Mouse (Mus musculus) embryonic facial prominence, embryonic 14.5 days (tissue): ENCODE results near the gene Nbas. TPM values are rescaled to one million over a fixed set of nuclear protein-coding genes. Genes with fewer than 3 reads are reported as not detected.

Experiments used
- ATAC-seq: fragments of 200-750 bp; cut with Nextera tagmentation; 2 replicates; pipeline ENCODE4 v1.8.0; 2017; ENCODE audit warnings: low read depth, moderate number of reproducible peaks, moderate TSS enrichment
- DNase-seq: peaks from one replicate; pipeline ENCODE4 v3.0.0-alpha.2; 2015; ENCODE audit warnings: low spot score
- H3K27ac ChIP-seq: fragments of 300-500 bp; sonication (generic); replicated peaks from 2 replicates; pipeline ENCODE4 v1.5.1; 2014; ENCODE audit warnings: low read depth, mild to moderate bottlenecking, low read length, moderate library complexity
- H3K27me3 ChIP-seq: fragments of 300-500 bp; sonication (generic); replicated peaks from 2 replicates; pipeline ENCODE4 v1.6.1; 2014; ENCODE audit warnings: low read length; ENCODE audit not compliant: control insufficient read depth, insufficient read depth
- H3K36me3 ChIP-seq: fragments of 300-500 bp; sonication (generic); 2 replicates; pipeline ENCODE4 v1.6.1; 2014; ENCODE audit warnings: low read length, mixed read lengths; ENCODE audit not compliant: control insufficient read depth, insufficient read depth
- H3K4me1 ChIP-seq: fragments of 300-500 bp; sonication (generic); 2 replicates; pipeline ENCODE4 v1.6.1; 2014; ENCODE audit warnings: antibody characterized with exemption, low read length; ENCODE audit not compliant: control insufficient read depth, insufficient read depth
- H3K4me2 ChIP-seq: fragments of 300-500 bp; sonication (generic); 2 replicates; pipeline ENCODE4 v1.6.1; 2014; ENCODE audit warnings: low read depth, mild to moderate bottlenecking, low read length, moderate library complexity, mixed read lengths
- H3K4me3 ChIP-seq: fragments of 300-500 bp; sonication (generic); 2 replicates; pipeline ENCODE4 v1.5.1; 2014; ENCODE audit warnings: low read depth, mild to moderate bottlenecking, low read length
- H3K9ac ChIP-seq: fragments of 300-500 bp; sonication (generic); 2 replicates; pipeline ENCODE4 v1.6.1; 2014; ENCODE audit warnings: low read depth, mild to moderate bottlenecking, low read length, moderate library complexity, mixed read lengths
- H3K9me3 ChIP-seq: fragments of 300-500 bp; sonication (generic); 2 replicates; pipeline ENCODE4 v1.6.1; 2016; ENCODE audit warnings: low read length; ENCODE audit not compliant: control insufficient read depth
- WGBS: fragments of 180-500 bp; shearing (Covaris S2); extraction: QIAGEN DNeasy Blood & Tissue Kit; methylation state at CpG from one replicate; pipeline ENCODE4 v1.1.7; 2014; 5-methylcytosine and 5-hydroxymethylcytosine counted together
- polyA plus RNA-seq: library from polyadenylated mRNA; unstranded; fragments of >200 nt; fragmentation: Nextera tagmentation; extraction: Ambion mirVana; gene quantifications from 2 replicates; pipeline ENCODE4 v1.2.1, GENCODE M21; 2014

The Nbas gene
- polyA plus RNA-seq, 1 experiment from 2014 or later: 20.9 TPM

DNA sequence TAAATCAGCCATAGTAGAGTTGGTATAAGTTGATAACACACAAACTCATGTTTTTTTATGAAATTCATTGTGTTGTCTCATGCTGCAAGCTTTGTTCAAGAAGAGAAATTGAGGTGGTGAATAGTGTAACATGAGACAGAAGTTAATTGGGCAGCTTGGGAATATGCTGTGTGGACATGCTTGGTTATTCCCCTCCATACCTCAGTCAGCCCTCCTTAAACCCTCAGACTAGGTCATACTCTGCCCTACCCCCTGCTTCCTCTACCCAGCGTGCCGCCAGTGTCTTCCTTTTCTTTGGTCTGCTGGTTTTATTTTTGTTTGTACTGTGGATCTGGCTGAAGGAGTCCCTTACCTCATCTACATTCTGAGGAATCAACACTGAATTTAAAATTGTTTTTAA, 22.5 kb downstream of the Nbas start:
- no peak overlapping the region for H3K4me3 ChIP-seq
- no peak overlapping the region for H3K9ac ChIP-seq
- H3K27ac ChIP-seq: no peak overlapping the region
- H3K4me1 ChIP-seq: no peaks in the 10 kb centered on the region
- no peak for DNase-seq
- WGBS: 62% methylated on average over 2 of the region's 2 CpGs
- H3K4me2 ChIP-seq: no peak overlapping the region
- no peaks in the 10 kb centered on the region for H3K9me3 ChIP-seq
- peak; percentile 76; the same call in 1 of the 2 replicates for ATAC-seq
- H3K36me3 ChIP-seq: peaks cover 21% of the 10 kb centered on the region
- no peaks in the 10 kb centered on the region for H3K27me3 ChIP-seq

GRCm38 (mm10) chr12:13293421-13293881, 24.5 kb downstream of the Nbas start:
- H3K27ac ChIP-seq: no peak overlapping the region
- H3K4me2 ChIP-seq: no peak overlapping the region
- peak; percentile 48 for DNase-seq
- no peaks in the 10 kb centered on the region for H3K4me1 ChIP-seq
- no peaks in the 10 kb centered on the region for H3K9me3 ChIP-seq
- 44% methylated on average over 3 of the region's 3 CpGs for WGBS
- ATAC-seq: peak; percentile 68; the same call in 1 of the 2 replicates
- H3K27me3 ChIP-seq: no peaks in the 10 kb centered on the region
- no peak overlapping the region for H3K4me3 ChIP-seq
- H3K9ac ChIP-seq: no peak overlapping the region
- H3K36me3 ChIP-seq: peaks cover 13% of the 10 kb centered on the region

DNA sequence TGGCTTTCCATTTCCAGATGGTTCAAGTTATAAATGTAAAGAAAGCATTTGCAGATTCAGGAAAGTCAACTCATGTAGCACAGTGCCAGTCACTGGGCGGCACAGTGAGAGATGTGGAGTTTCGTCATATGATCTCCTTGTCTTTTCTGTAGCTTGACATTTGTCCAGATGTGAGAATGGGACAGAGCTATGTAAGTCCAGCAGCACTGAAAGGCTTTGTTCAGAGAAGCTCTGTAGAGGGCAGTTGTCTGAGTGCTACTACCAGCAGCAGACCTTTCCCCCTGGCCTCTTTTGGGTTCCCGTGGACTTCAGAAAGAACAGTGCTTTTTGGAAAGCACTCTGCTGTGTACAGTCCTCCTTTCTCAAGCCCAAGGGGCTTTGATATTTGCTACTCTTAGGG, 34.1 kb downstream of the Nbas start:
- H3K9me3 ChIP-seq: no peaks in the 10 kb centered on the region
- peak; percentile 24 for DNase-seq
- H3K27me3 ChIP-seq: no peaks in the 10 kb centered on the region
- H3K4me3 ChIP-seq: no peak overlapping the region
- no peak overlapping the region for H3K4me2 ChIP-seq
- no peak overlapping the region for H3K9ac ChIP-seq
- no peaks in the 10 kb centered on the region for H3K4me1 ChIP-seq
- H3K27ac ChIP-seq: 0 out of 2 replicates have a peak overlapping the region, but pooled peaks have one; percentile 1
- no peak for ATAC-seq
- 37% methylated on average over 3 of the region's 3 CpGs for WGBS
- peaks cover 14% of the 10 kb centered on the region; the same call in 1 of the 2 replicates for H3K36me3 ChIP-seq

- WGBS: 94% methylated on average over 2 of the region's 2 CpGs
- ATAC-seq: no peak
- Histone ChIP-seq H3K27ac (no peak overlapping the region), H3K9me3 (no peaks in the 10 kb centered on the region), H3K4me3 (no peak overlapping the region), H3K36me3 (peaks cover 29% of the 10 kb centered on the region; the same call in 1 of the 2 replicates), H3K27me3 (no peaks in the 10 kb centered on the region), H3K4me2 (no peak overlapping the region), H3K9ac (no peak overlapping the region), H3K4me1 (no peaks in the 10 kb centered on the region)
- no peak for DNase-seq
Measured at GRCm38 (mm10) chr12:13313966-13314365, 45.0 kb downstream of the Nbas start.

GRCm38 (mm10) chr12:13314384-13314783, 45.5 kb downstream of the Nbas start:
- no peak for DNase-seq
- peaks cover 29% of the 10 kb centered on the region; the same call in 1 of the 2 replicates for H3K36me3 ChIP-seq
- WGBS: 85% methylated on average over 3 of the region's 3 CpGs
- no peaks in the 10 kb centered on the region for H3K9me3 ChIP-seq
- no peak overlapping the region for H3K4me3 ChIP-seq
- no peaks in the 10 kb centered on the region for H3K4me1 ChIP-seq
- H3K9ac ChIP-seq: no peak overlapping the region
- H3K27me3 ChIP-seq: no peaks in the 10 kb centered on the region
- no peak for ATAC-seq
- H3K4me2 ChIP-seq: no peak overlapping the region
- H3K27ac ChIP-seq: no peak overlapping the region

DNA sequence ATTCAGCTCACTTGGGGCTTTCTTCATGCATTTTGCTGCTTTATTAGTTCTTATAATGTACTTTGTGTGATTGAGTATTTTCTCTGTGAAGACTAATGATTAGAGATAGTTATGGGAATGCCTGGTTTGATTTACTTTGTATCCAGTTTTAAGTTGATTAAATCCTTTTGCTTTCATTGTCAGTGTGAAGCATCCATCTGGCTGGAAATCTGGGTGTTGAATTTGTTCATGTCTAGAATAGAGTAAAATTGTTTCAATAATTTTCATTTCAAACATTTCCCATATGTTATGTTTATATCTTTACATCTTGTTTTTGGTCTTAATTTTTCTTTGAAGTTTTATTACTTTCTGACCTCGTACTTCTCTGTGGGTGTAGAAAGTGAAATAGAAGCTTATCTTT, 46.1 kb downstream of the Nbas start:
- H3K4me1 ChIP-seq: no peaks in the 10 kb centered on the region
- ATAC-seq (no peak), DNase-seq (no peak)
- H3K36me3 ChIP-seq: peaks cover 25% of the 10 kb centered on the region; the same call in 1 of the 2 replicates
- H3K27me3 ChIP-seq: no peaks in the 10 kb centered on the region
- H3K9me3 ChIP-seq: no peaks in the 10 kb centered on the region
- no peak overlapping the region for H3K27ac ChIP-seq
- H3K4me2 ChIP-seq: no peak overlapping the region
- WGBS: 81% methylated on average over 1 of the region's 1 CpGs
- H3K9ac ChIP-seq: no peak overlapping the region
- no peak overlapping the region for H3K4me3 ChIP-seq

DNA sequence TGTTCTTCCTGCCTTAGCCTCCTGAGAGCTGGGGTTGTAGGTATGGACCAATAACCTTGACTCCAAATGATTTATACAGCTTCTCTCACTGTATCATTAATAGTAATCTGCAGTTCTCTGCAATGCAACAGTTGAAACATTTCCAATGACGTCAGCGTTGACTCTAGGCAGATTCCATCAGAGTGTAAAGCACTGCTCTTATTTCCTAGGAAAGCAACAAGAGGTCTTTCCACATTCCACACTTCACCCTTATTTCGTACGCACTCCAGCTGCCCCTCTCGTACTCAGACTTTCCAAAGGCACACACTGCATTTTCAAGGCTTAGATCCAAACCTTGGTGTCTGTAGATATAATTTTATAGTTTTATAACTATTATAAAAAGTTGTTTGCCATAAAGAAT, 73.6 kb downstream of the Nbas start:
- no peak for DNase-seq
- 82% methylated on average over 5 of the region's 5 CpGs for WGBS
- H3K9me3 ChIP-seq: no peaks in the 10 kb centered on the region

DNA sequence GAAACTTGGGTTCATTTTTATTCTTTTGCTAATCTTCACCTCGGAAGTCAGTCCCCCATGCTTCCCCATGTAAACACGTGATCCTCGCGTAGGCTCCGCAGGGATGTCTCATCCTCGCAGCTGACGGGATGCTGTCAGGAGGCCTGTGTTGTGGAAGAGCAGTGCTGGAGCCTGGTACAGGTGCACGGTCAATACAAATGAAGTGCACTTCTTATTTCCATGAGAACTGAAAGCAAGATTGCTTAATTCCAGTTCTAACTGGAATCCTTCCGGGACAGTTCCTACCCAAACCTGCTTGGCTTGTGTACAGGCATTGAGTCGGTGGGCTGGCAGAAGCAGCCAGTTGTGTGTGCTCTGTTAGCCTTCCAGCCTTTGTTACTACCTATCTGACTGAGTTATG, 87.3 kb downstream of the Nbas start:
- Histone ChIP-seq H3K27ac (no peak overlapping the region), H3K36me3 (peaks cover 27% of the 10 kb centered on the region), H3K4me2 (no peak overlapping the region), H3K4me3 (no peak overlapping the region), H3K9me3 (no peaks in the 10 kb centered on the region), H3K9ac (no peak overlapping the region), H3K27me3 (no peaks in the 10 kb centered on the region), H3K4me1 (no peaks in the 10 kb centered on the region)
- ATAC-seq: no peak
- no peak for DNase-seq
- 91% methylated on average over 10 of the region's 10 CpGs for WGBS

More for the DNA sequence above, 73.6 kb downstream of the Nbas start:
- Histone ChIP-seq H3K4me3 (no peak overlapping the region), H3K4me2 (no peak overlapping the region), H3K9ac (no peak overlapping the region), H3K27me3 (no peaks in the 10 kb centered on the region), H3K4me1 (no peaks in the 10 kb centered on the region), H3K36me3 (peaks cover 23% of the 10 kb centered on the region; the same call in 1 of the 2 replicates), H3K27ac (no peak overlapping the region)
- ATAC-seq: no peak

DNA sequence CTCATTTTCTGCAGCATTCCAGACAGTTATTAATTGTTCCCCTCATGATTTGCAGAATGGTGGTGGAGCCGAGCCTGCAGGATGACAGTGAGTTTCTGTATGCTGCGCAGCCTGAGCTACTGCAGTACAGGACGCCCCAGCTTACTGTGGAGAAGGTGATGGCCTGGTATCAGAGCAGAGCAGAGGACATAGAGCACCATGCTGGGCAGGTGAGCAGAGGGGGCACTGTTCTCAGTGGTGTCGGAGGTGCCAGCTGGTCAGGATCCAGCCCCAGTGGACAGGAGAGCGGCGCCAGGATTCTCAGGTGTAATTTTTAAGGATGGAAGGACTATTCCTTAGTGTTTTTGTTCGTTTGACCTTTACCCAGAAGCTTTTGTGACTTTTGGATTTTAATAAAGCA, 87.8 kb downstream of the Nbas start:
- no peaks in the 10 kb centered on the region for H3K4me1 ChIP-seq
- ATAC-seq (no peak), DNase-seq (no peak)
- H3K4me2 ChIP-seq: no peak overlapping the region
- no peak overlapping the region for H3K4me3 ChIP-seq
- H3K9me3 ChIP-seq: no peaks in the 10 kb centered on the region
- no peak overlapping the region for H3K27ac ChIP-seq
- H3K36me3 ChIP-seq: peaks cover 29% of the 10 kb centered on the region
- no peak overlapping the region for H3K9ac ChIP-seq
- no peaks in the 10 kb centered on the region for H3K27me3 ChIP-seq
- WGBS: 86% methylated on average over 7 of the region's 7 CpGs
